Mouse (Mus musculus) left cerebral cortex, postnatal 10 days (tissue): Measurements from ENCODE around the gene Vmn1r74. TPM values are rescaled to one million over a fixed set of nuclear protein-coding genes. Genes with fewer than 3 reads are reported as not detected.
"Not testable (repeated sequence)": the region's sequence is repeated elsewhere in the genome, so short reads cannot be mapped to it uniquely, and the experiment has no call there.

Source experiments
- DNase-seq, 2 experiments: peaks; one replicate each; pipeline ENCODE4 v3.0.0; 2021 to 2022; ENCODE audit warnings: low spot score in 2 of 2, mixed read lengths in 1 of 2; ENCODE audit errors: extremely low spot score in 1 of 2
- intact Hi-C: fragments of 180-260 bp; cut with DNase I; formaldehyde crosslinking; loops from one replicate; pipeline ENCODE4 v1.15.1; 2025
- total RNA-seq, 2 experiments: library from RNA; stranded (reverse); gene quantifications; 2 replicates each; pipeline ENCODE4 v1.2.3; 2021

Gene Vmn1r74
- not detected for total RNA-seq

- intact Hi-C loops: no loop called here
- DNase-seq: no peak
Observed at GRCm38 (mm10) chr7:11833680-11834079, at the start of gene Vmn1r74. Vmn1r74 (plus strand) TSS chr7:11833980.

DNA sequence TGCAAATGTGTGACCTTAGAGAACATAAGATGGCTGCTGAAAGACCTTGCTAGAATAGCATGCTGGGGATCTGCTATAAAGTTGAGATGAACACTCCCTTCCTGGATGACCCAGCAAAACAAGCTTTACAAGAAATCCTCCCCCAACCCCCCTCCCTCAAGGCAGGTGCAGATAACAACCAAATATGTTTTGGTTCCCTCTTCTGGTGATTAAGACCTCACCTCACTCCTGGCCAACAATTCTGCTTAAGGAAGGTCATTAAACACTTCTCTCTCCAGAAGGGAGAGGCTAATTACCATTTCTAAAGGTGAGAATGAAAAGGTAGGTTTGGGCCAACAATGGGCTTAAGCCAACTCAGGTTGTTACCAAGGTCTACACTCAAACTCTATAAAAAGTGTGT is 20.0 kb upstream of the Vmn1r74 start:
- intact Hi-C loops: no loop called here
- DNase-seq: no peak

- no peak for DNase-seq
- intact Hi-C loops: no loop called here
Observed at GRCm38 (mm10) chr7:11822166-11822565, 11.6 kb upstream of the Vmn1r74 start.

- DNase-seq, intact Hi-C loops: not testable (repeated sequence)
Observed at GRCm38 (mm10) chr7:11823246-11823645, 10.5 kb upstream of the Vmn1r74 start.

DNA sequence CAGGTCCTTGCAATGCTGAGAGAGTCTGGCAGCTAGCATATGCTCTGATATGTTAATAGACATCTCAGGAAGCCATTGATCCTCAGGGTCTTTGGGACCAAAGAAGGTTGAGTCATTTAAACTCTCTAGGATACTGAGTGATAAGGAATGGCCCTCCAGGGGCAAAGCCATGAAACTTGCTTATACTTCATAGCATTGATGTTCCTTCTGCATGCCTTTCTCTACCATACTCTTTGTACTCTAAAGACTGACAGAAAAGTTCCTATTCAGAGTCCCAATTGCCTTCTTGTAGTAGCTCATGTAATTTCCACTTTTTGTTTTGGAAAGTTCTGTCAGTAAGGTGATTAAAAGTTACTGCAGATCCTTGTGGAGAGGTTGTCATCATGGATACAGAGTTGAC is 40.5 kb downstream of the Vmn1r74 start, which contains the start of gene Vmn1r75:
TSS of gene Vmn1r75 (plus strand) at position 301 of the 400 bp plus-strand sequence.
- intact Hi-C loops: no loop called here
- no peak for DNase-seq

Other genes starting within 250 kb of the Vmn1r74 start
- not detected for gene Zscan4-ps3, start 224.7 kb upstream of the Vmn1r74 start, total RNA-seq
- gene Vmn1r72, start 153.8 kb upstream of the Vmn1r74 start, total RNA-seq: not detected
- gene Vmn1r73, start 103.7 kb upstream of the Vmn1r74 start, total RNA-seq: not detected
- gene Vmn1r75, start 40.6 kb downstream of the Vmn1r74 start, total RNA-seq: not detected
- not detected for gene Vmn1r76, start 104.2 kb downstream of the Vmn1r74 start, total RNA-seq
- not detected for gene Vmn1r77, start 202.8 kb downstream of the Vmn1r74 start, total RNA-seq